Mouse (Mus musculus) ES-E14 (cell line): Measurements from ENCODE around the gene Mt3. TPM values are rescaled to one million over a fixed set of nuclear protein-coding genes. Genes with fewer than 3 reads are reported as not detected.

ENCODE experiments used
- DNase-seq: peaks from one replicate; pipeline ENCODE4 v3.0.0-alpha.2; 2013; ENCODE audit warnings: low read depth, low spot score
- H3K27ac ChIP-seq: 2 replicates; pipeline ENCODE4 v1.5.1; 2012; ENCODE audit warnings: low read depth, mild to moderate bottlenecking, low read length, moderate library complexity, mixed read lengths; ENCODE audit not compliant: poor library complexity, insufficient read depth, severe bottlenecking
- H3K36me3 ChIP-seq: 2 replicates; pipeline ENCODE4 v1.6.1; 2012; ENCODE audit warnings: mild to moderate bottlenecking, low read length, moderate library complexity, mixed read lengths; ENCODE audit not compliant: control insufficient read depth, poor library complexity, insufficient read depth, severe bottlenecking
- H3K4me1 ChIP-seq, 2 experiments: fragments of 150-350 bp in 1 of 2; sonication (generic) in 1 of 2; 2 replicates each; pipeline ENCODE4 v1.6.1; 2012; ENCODE audit warnings: low read length in 2 of 2, mild to moderate bottlenecking in 1 of 2, mixed read lengths in 1 of 2; ENCODE audit not compliant: control insufficient read depth in 2 of 2, insufficient read depth in 2 of 2, poor library complexity in 1 of 2
- H3K4me3 ChIP-seq, 2 experiments: fragments of 150-350 bp in 1 of 2; sonication (generic) in 1 of 2; 2 replicates each; pipeline ENCODE4 v1.5.1; 2012; ENCODE audit warnings: low read length in 2 of 2, low read depth in 1 of 2, mild to moderate bottlenecking in 1 of 2, mixed read lengths in 1 of 2; ENCODE audit not compliant: insufficient read depth in 1 of 2, poor library complexity in 1 of 2, severe bottlenecking in 1 of 2
- H3K9ac ChIP-seq: 2 replicates; pipeline ENCODE4 v1.6.1; 2012; ENCODE audit warnings: low read depth, mild to moderate bottlenecking, low read length, mixed read lengths; ENCODE audit not compliant: poor library complexity, insufficient read depth, severe bottlenecking
- H3K9me3 ChIP-seq: fragments of 150-350 bp; sonication (generic); 2 replicates; pipeline ENCODE4 v1.6.1; 2012; ENCODE audit warnings: low read depth, mild to moderate bottlenecking, low read length; ENCODE audit not compliant: control insufficient read depth, insufficient read depth
- CHD2 ChIP-seq: IDR thresholded peaks from 2 replicates; pipeline ENCODE4 v1.6.1; 2014; ENCODE audit warnings: mild to moderate bottlenecking, low read depth, low read length, inconsistent platforms
- HCFC1 ChIP-seq: IDR thresholded peaks from 2 replicates; pipeline ENCODE4 v1.6.1; 2012; ENCODE audit warnings: low read length, inconsistent platforms, borderline replicate concordance; ENCODE audit not compliant: insufficient read depth
- MAFK ChIP-seq: IDR thresholded peaks from 2 replicates; pipeline ENCODE4 v1.6.1; 2014; ENCODE audit warnings: mild to moderate bottlenecking, low read depth, low read length, inconsistent platforms; ENCODE audit not compliant: insufficient read depth
- ZC3H11A ChIP-seq: IDR thresholded peaks from 2 replicates; pipeline ENCODE4 v1.6.1; 2012; ENCODE audit warnings: low read depth, mild to moderate bottlenecking, inconsistent platforms, low read length, borderline replicate concordance
- ZNF384 ChIP-seq: IDR thresholded peaks from 2 replicates; pipeline ENCODE4 v1.6.1; 2012; ENCODE audit warnings: low read depth, low read length, inconsistent platforms
- in situ Hi-C, 2 experiments: fragments of 600-800 bp; cut with MboI; formaldehyde crosslinking; loops; one replicate each; pipeline ENCODE4 v1.15.1; 2025; ENCODE audit warnings: low sequenced_read_pairs in 2 of 2, inconsistent platforms in 1 of 2; ENCODE audit not compliant: unreplicated experiment in 2 of 2
- total RNA-seq: library from RNA; depleted of rRNA; stranded (reverse); fragments of 300-350 nt; gene quantifications from 2 replicates; pipeline ENCODE4 v1.2.3, GENCODE M21; 2012; rRNA removed

Mt3 gene
- total RNA-seq, 1 experiment: 6.6 TPM

DNA sequence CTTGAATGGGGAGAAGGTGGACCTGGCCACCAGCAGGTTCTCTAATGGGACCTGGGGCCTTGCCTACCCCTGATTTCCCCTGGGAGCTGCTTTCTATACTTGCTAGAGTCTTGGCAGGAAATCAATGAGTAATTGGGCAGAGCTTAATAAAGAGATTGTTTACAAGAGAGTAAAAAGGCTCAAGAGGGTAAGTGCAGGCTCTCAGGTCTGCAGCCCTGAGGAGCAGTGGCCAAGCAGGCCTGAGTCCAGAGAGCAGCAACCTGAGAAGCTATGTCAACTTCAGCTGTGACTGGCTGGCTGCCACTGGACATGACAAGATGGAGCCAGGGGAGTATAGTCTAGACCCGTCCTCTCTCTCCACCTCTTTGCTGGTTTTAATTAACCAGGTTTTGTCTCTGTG is 40.5 kb downstream of the Mt3 start:
- DNase-seq: no peak
- in situ Hi-C loops: no loop called here
- Histone ChIP-seq H3K9me3 (no peaks in the 10 kb centered on the region), H3K36me3 (no peaks in the 10 kb centered on the region), H3K27ac (no peak overlapping the region), H3K4me3 (no peak overlapping the region), H3K9ac (no peak overlapping the region), H3K4me1 (peaks cover 0 to 22% of the 10 kb centered on the region in 2 experiments; a peak in 3 of 4 replicates)
- TF ChIP-seq ZNF384 (no peak), CHD2 (no peak), ZC3H11A (no peak), HCFC1 (no peak), MAFK (no peak)

DNA sequence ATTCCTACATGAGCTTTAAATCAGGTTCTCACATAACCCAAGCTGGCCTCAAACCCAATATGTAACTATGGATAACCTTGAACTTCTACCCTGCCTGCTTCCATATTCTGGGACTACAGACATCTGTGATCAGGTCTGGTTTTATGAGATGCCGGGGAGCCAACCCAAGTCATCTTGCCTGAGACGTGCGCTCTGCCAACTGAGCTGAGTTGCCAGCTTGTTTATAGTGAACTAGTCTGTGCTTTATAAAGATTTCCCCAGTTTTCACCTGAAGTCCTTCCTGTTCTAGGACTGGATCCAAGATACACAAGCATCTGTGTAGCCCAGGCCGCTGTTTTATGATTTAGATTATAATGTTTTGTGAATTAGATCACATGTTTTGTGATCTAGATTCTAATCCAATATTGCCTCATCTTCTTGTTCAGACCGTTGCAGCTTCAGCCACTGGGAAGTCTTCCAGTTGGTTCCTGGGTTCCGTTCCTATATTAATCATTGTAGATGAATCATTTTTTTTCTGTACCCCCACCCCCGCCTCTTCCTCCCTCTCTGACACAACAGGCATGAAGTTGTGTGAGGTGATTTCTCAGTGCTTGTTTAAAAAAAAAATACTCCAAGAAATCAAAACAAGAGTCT is 42.3 kb downstream of the Mt3 start:
- Histone ChIP-seq H3K4me1 (peaks cover 0 to 22% of the 10 kb centered on the region in 2 experiments; a peak in 3 of 4 replicates), H3K36me3 (no peaks in the 10 kb centered on the region), H3K9me3 (no peaks in the 10 kb centered on the region)

DNA sequence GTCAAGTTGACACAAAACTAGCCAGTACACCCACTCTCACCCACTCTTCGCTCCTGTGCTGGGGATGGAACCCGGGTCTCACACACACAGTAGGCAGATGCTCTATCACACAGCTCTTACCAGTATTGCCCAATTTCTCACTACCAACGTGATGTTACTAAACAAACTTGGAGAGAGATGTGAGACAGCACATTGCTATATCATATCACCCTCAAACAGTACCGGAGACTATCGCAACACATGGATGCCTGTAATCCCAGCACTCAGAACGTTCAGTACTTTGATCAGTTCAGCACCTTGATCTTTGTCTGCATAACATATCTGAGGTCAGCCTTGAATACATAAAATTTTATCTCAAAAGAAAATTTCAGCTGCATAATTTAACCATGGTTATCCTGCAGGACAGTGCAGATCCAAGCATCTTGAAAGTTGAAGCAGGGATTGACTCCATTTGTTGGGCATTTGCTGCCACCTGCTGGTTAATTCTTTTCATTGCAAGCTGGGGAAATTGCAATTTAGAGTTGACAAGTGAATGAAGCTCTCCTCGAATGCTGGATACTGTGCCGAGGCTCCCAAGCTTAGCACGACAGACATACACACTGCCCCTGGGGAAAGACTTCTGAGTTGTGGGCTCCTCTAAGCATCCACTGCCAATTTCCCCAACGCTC is 46.9 kb downstream of the Mt3 start:
- DNase-seq: peak; percentile 75
- H3K4me1 ChIP-seq: no peaks in the 10 kb centered on the region
- no peak overlapping the region for H3K27ac ChIP-seq
- in situ Hi-C loops: no loop called here
- H3K36me3 ChIP-seq: no peaks in the 10 kb centered on the region
- H3K4me3 ChIP-seq: no peak overlapping the region
- H3K9ac ChIP-seq: no peak overlapping the region
- no peaks in the 10 kb centered on the region for H3K9me3 ChIP-seq
- no peak for TF ChIP-seq CHD2
- TF ChIP-seq MAFK: no peak
- no peak for TF ChIP-seq HCFC1
- no peak for TF ChIP-seq ZNF384
- peak; percentile 98 for TF ChIP-seq ZC3H11A

More for the DNA sequence above, 42.3 kb downstream of the Mt3 start:
- no peak for DNase-seq
- TF ChIP-seq ZC3H11A (no peak), ZNF384 (no peak), MAFK (no peak), CHD2 (no peak), HCFC1 (no peak)
- in situ Hi-C loops: no loop called here
- no peak overlapping the region for H3K9ac ChIP-seq
- H3K4me3 ChIP-seq: no peak overlapping the region
- H3K27ac ChIP-seq: no peak overlapping the region

Other genes with a start within 250 kb of the Mt3 start
- gene Amfr, start 139.8 kb upstream of the Mt3 start, total RNA-seq: 67.1 and 73.6 TPM in 2 replicates
- 139 and 152 TPM in 2 replicates for gene Nudt21, start 115.6 kb upstream of the Mt3 start, total RNA-seq
- gene Ogfod1, start 115.4 kb upstream of the Mt3 start, total RNA-seq: 17.0 and 19.1 TPM in 2 replicates
- 25.6 and 26.0 TPM in 2 replicates for gene Bbs2, start 53.7 kb upstream of the Mt3 start, total RNA-seq
- gene Mt4, start 15.4 kb upstream of the Mt3 start, total RNA-seq: 1.6 and 6.4 TPM in 2 replicates
- gene Mt2, start 20.1 kb downstream of the Mt3 start, total RNA-seq: 541 and 635 TPM in 2 replicates
- 306 and 332 TPM in 2 replicates for gene Mt1, start 26.5 kb downstream of the Mt3 start, total RNA-seq
- 82.8 and 92.5 TPM in 2 replicates for gene Nup93, start 62.0 kb downstream of the Mt3 start, total RNA-seq
- 0.94 and 1.3 TPM in 2 replicates for gene Slc12a3, start 176.6 kb downstream of the Mt3 start, total RNA-seq
- 50.4 and 76.5 TPM in 2 replicates for gene Herpud1, start 233.8 kb downstream of the Mt3 start, total RNA-seq